Mouse (Mus musculus) forebrain, embryonic 10.5 days (tissue): Measurements from ENCODE around the gene Cwc25. TPM values are rescaled to one million over a fixed set of nuclear protein-coding genes. Genes with fewer than 3 reads are reported as not detected.

Source experiments
- DNase-seq: peaks from one replicate; pipeline ENCODE4 v3.0.0-alpha.2; 2017; ENCODE audit warnings: low spot score; ENCODE audit errors: extremely low spot score
- H3K27ac ChIP-seq: fragments of 300-500 bp; sonication (generic); 2 replicates; pipeline ENCODE4 v1.5.1; 2016; ENCODE audit warnings: mild to moderate bottlenecking
- H3K27me3 ChIP-seq: fragments of 300-500 bp; sonication (generic); 2 replicates; pipeline ENCODE4 v1.6.1; 2016; ENCODE audit warnings: mild to moderate bottlenecking; ENCODE audit not compliant: poor library complexity, severe bottlenecking
- H3K36me3 ChIP-seq: fragments of 300-500 bp; sonication (generic); replicated peaks from 2 replicates; pipeline ENCODE4 v1.6.1; 2016; ENCODE audit warnings: mild to moderate bottlenecking, moderate library complexity
- H3K4me1 ChIP-seq: fragments of 300-500 bp; sonication (generic); 2 replicates; pipeline ENCODE4 v1.6.1; 2016
- H3K4me3 ChIP-seq: fragments of 300-500 bp; sonication (generic); 2 replicates; pipeline ENCODE4 v1.5.1; 2016; ENCODE audit warnings: mild to moderate bottlenecking, moderate library complexity
- H3K9me3 ChIP-seq: fragments of 300-500 bp; sonication (generic); 2 replicates; pipeline ENCODE4 v1.6.1; 2016; ENCODE audit warnings: mild to moderate bottlenecking, moderate library complexity
- WGBS: fragments of 180-500 bp; shearing (Covaris S2); methylation state at CpG from one replicate; pipeline ENCODE4 v1.1.7; 2016; 5-methylcytosine and 5-hydroxymethylcytosine counted together
- microRNA-seq: library from miRNA; unstranded; fragments of <30 nt; microRNA quantifications from one replicate; pipeline ENCODE4, GENCODE M21; 2017
- polyA plus RNA-seq: library from polyadenylated mRNA; unstranded; fragments of >200 nt; fragmentation: Nextera tagmentation; extraction: Ambion mirVana; gene quantifications from 2 replicates; pipeline ENCODE4 v1.2.1, GENCODE M21; 2016

Cwc25 gene
- polyA plus RNA-seq, 1 experiment from 2014 or later, result 20.3 TPM

GRCm38 (mm10) chr11:97697891-97698529 is 68.3 kb downstream of the Cwc25 start:
- Histone ChIP-seq H3K27ac (peak overlapping the region; percentile 100), H3K36me3 (peaks cover 25% of the 10 kb centered on the region), H3K9me3 (no peaks in the 10 kb centered on the region), H3K27me3 (no peaks in the 10 kb centered on the region), H3K4me3 (peak overlapping the region; percentile 91), H3K4me1 (peaks cover 77% of the 10 kb centered on the region)
- DNase-seq, result peak; percentile 54
- WGBS, result 2% methylated on average over 14 of the region's 14 CpGs

- no peak for DNase-seq
- Histone ChIP-seq H3K9me3 (no peaks in the 10 kb centered on the region), H3K27ac (peak overlapping the region; percentile 100), H3K4me3 (peak overlapping the region; percentile 91), H3K4me1 (peaks cover 77% of the 10 kb centered on the region), H3K36me3 (peaks cover 32% of the 10 kb centered on the region), H3K27me3 (no peaks in the 10 kb centered on the region)
- WGBS, result 66% methylated on average over 11 of the region's 11 CpGs
These were observed 69.0 kb downstream of the Cwc25 start for GRCm38 (mm10) chr11:97697199-97697890.

- WGBS, result 63% methylated on average over 8 of the region's 8 CpGs
- DNase-seq, result no peak
- Histone ChIP-seq H3K27me3 (no peaks in the 10 kb centered on the region), H3K9me3 (no peaks in the 10 kb centered on the region), H3K4me1 (peaks cover 71% of the 10 kb centered on the region), H3K36me3 (peaks cover 39% of the 10 kb centered on the region), H3K4me3 (peak overlapping the region; percentile 91; the same call in 1 of the 2 replicates), H3K27ac (no peak overlapping the region)
These were observed 69.7 kb downstream of the Cwc25 start for GRCm38 (mm10) chr11:97696669-97697068.

- peak overlapping the region; percentile 76 for H3K27ac ChIP-seq
- H3K9me3 ChIP-seq, result no peaks in the 10 kb centered on the region
- H3K4me3 ChIP-seq, result peak overlapping the region; percentile 39
- peaks cover 63% of the 10 kb centered on the region for H3K4me1 ChIP-seq
- 22% methylated on average over 9 of the region's 9 CpGs for WGBS
- no peaks in the 10 kb centered on the region for H3K27me3 ChIP-seq
- DNase-seq, result no peak
- peaks cover 47% of the 10 kb centered on the region for H3K36me3 ChIP-seq
These were observed 70.5 kb downstream of the Cwc25 start for GRCm38 (mm10) chr11:97695712-97696401.

Small RNA genes lying within 50 kb of the gene (microRNA-seq; reads per million reads assigned to microRNA genes)
- not detected for gene Mir8102

Other genes with a start within 250 kb of the Cwc25 start
- 0.91 and 1.1 TPM in 2 replicates for gene Srcin1, start 190.4 kb downstream of the Cwc25 start, polyA plus RNA-seq
- gene Epop, start 136.9 kb downstream of the Cwc25 start, polyA plus RNA-seq, result 11.4 and 11.6 TPM in 2 replicates
- 1.5 and 2.5 TPM in 2 replicates for gene Mllt6, start 103.1 kb downstream of the Cwc25 start, polyA plus RNA-seq
- 17.0 and 21.7 TPM in 2 replicates for gene Cisd3, start 80.7 kb downstream of the Cwc25 start, polyA plus RNA-seq
- gene Pcgf2, start 66.1 kb downstream of the Cwc25 start, polyA plus RNA-seq, result 18.4 and 20.9 TPM in 2 replicates
- 627 and 634 TPM in 2 replicates for gene Psmb3, start 63.2 kb downstream of the Cwc25 start, polyA plus RNA-seq
- gene Pip4k2b, start 21.9 kb downstream of the Cwc25 start, polyA plus RNA-seq, result 1.3 and 2.1 TPM in 2 replicates
- gene 1700001P01Rik, start 9.4 kb upstream of the Cwc25 start, polyA plus RNA-seq, result 0.73 TPM in 1 of 2 replicates, not detected in the other
- 449 and 492 TPM in 2 replicates for gene Rpl23, start 15.9 kb upstream of the Cwc25 start, polyA plus RNA-seq
- 85.5 and 87.3 TPM in 2 replicates for gene Lasp1, start 32.4 kb upstream of the Cwc25 start, polyA plus RNA-seq
- gene B230217C12Rik, start 74.2 kb upstream of the Cwc25 start, polyA plus RNA-seq, result 13.3 and 15.9 TPM in 2 replicates
- gene Fbxo47, start 117.6 kb upstream of the Cwc25 start, polyA plus RNA-seq, result 0.64 and 0.91 TPM in 2 replicates
- gene Plxdc1, start 219.9 kb upstream of the Cwc25 start, polyA plus RNA-seq, result 0.11 and 0.16 TPM in 2 replicates
- gene Arl5c, start 229.6 kb upstream of the Cwc25 start, polyA plus RNA-seq, result 15.2 and 17.6 TPM in 2 replicates